Mouse (Mus musculus) E14TG2a.4 (cell line): ENCODE data around the gene Ptprm.

ENCODE experiments used
- H3K27me3 ChIP-seq: 2 replicates; pipeline ENCODE4 v1.6.1; 2014; ENCODE audit warnings: low read length, control low read depth; ENCODE audit not compliant: insufficient read depth
- H3K36me3 ChIP-seq: 2 replicates; pipeline ENCODE4 v1.6.1; 2014; ENCODE audit warnings: low read length, control low read depth; ENCODE audit not compliant: insufficient read depth
- H3K4me1 ChIP-seq: replicated peaks from 2 replicates; pipeline ENCODE4 v1.6.1; 2014; ENCODE audit warnings: low read depth, low read length, control low read depth
- H3K4me3 ChIP-seq: replicated peaks from 2 replicates; pipeline ENCODE4 v1.5.1; 2014; ENCODE audit warnings: mild to moderate bottlenecking, low read length
- H3K9me3 ChIP-seq: 2 replicates; pipeline ENCODE4 v1.6.1; 2014; ENCODE audit warnings: low read length, control low read depth
- CTCF ChIP-seq: conservative IDR thresholded peaks from 2 replicates; pipeline ENCODE4 v1.5.1; 2014; ENCODE audit warnings: low read length
- NANOG ChIP-seq: IDR thresholded peaks from 2 replicates; pipeline ENCODE4 v1.6.1; 2014; ENCODE audit warnings: borderline replicate concordance, low read length, mixed read lengths
- POU5F1 ChIP-seq: IDR thresholded peaks from 2 replicates; pipeline ENCODE4 v1.6.1; 2014; ENCODE audit warnings: low read length, borderline replicate concordance

Ptprm gene

DNA sequence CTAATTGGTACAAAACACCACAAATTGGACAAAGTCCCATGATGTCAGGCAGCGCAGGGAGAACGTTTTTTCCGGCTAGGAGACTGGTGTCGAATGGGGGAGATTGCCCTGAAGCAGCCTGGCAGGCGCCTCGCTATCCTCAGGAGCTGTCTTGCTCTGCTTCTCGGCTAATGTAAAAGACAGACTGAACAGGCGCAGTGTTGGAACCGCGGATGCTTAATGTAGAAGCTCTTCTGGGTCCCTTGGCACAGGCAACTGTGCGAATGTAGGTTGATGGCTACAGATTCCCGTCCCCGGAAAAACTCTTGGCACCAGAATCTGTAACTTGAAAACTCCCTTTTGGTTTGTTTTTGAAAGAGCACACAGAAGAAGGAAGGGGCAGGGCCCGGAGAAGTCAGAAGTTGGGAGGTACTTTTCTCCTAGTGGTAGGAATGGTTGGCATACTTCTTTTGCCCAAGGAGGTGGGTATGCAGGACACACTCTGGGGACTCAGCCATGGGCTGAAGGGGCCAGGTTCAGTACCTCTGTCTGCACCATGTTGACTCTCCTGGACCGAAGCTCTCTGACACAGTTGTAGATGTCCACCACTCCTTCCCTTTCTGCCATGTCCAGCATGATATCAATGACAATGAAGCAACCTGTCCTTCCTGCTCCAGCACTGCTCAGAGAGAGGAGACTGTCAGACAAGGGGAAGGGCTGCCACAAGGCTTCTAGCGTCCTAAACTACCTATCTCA lies 661.1 kb downstream of the Ptprm start:
- H3K4me1 ChIP-seq = no peaks in the 10 kb centered on the region
- no peak for TF ChIP-seq CTCF
- TF ChIP-seq POU5F1 = no peak
- no peak for TF ChIP-seq NANOG
- H3K27me3 ChIP-seq = 0 out of 2 replicates have a peak, but pooled peaks cover 6% of the 10 kb centered on the region
- no peaks in the 10 kb centered on the region for H3K36me3 ChIP-seq
- H3K9me3 ChIP-seq = peaks cover 20% of the 10 kb centered on the region
- H3K4me3 ChIP-seq = no peak overlapping the region

DNA sequence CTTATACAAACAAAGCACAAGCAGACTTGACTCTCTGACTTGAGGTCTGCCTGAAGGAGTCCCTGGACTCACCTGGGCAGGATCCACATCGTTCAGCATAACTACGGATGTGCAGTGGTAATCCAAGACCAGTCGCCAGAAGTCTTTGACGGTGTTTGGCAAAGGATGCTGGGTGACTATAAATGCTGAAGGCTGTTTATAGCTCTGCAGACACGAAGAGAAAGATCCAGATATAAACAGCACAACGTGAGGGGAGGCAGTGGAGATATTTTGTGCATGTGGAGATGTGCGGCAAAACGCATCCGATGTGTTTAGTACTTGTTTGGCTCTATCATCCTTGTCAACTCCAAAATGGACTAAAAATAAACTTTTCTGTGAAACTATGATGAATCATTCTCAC lies 666.1 kb downstream of the Ptprm start:
- TF ChIP-seq NANOG (no peak), CTCF (no peak), POU5F1 (no peak)
- Histone ChIP-seq H3K9me3 (peaks cover 8% of the 10 kb centered on the region), H3K4me1 (peaks cover 4% of the 10 kb centered on the region; the same call in 1 of the 2 replicates), H3K36me3 (no peaks in the 10 kb centered on the region), H3K4me3 (no peak overlapping the region), H3K27me3 (no peaks in the 10 kb centered on the region)

DNA sequence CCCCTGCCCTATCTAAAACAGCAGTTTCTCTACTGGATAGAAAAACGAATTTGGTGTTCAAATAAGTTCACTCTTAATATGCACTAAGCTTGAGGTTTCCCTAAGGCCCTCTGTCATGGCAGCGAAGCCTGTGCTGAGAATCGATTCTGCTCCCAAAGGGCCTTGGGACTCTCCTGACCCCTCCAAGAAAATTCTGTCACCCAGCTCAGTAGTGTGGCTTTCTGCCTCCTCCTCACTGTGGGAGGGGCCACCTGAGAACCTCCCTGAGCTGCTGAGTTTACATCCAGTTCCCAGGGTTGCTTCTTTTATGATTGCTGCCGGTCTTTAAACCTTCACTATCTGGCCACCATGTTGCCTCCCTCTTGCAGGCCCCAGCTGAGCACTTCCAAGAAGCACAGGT lies 666.7 kb downstream of the Ptprm start:
- no peaks in the 10 kb centered on the region for H3K36me3 ChIP-seq
- peaks cover 5% of the 10 kb centered on the region; the same call in 1 of the 2 replicates for H3K4me1 ChIP-seq
- H3K27me3 ChIP-seq = peaks cover 5% of the 10 kb centered on the region
- H3K9me3 ChIP-seq = peaks cover 1% of the 10 kb centered on the region; the same call in 1 of the 2 replicates
- TF ChIP-seq NANOG (no peak), POU5F1 (no peak), CTCF (no peak)
- no peak overlapping the region for H3K4me3 ChIP-seq

DNA sequence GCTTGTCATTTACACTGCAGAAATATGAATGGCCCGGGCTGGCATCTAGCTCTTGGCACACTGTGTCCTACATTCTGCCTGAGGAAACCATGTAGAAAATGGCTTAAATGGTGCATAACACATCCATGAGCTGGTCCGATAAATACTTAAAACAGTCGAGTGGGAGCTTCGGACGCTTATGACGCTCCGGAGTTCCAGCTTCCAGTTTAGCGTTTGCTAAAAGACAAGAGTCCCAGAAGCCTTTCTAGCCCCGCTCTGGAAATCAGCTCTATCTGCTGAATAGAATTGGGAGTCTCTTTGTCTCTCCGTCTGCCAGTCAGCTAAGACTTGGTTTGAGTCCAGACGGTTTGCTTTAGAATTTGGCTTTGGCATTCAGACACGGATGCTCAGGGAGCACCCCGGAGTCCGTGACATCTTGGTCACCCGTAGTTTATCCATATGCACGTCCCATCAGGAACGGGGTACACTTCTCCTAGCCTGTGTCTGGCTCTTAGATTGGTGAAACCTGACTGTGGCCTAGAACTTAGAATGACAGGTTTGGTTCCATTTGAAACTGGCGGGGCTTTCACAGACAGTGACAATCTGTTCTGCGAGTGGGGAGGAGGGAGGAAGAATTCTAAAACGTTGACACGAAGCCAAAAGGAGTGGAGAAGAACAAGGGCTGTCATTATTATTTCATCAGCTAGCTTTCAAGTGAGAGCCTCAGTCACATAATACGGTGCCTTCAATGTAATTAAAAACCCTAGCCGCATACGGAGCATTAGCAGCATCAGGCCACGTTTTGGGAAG lies 667.4 kb downstream of the Ptprm start:
- Histone ChIP-seq H3K27me3 (peaks cover 10% of the 10 kb centered on the region), H3K4me3 (no peak overlapping the region), H3K9me3 (no peaks in the 10 kb centered on the region), H3K36me3 (no peaks in the 10 kb centered on the region), H3K4me1 (peaks cover 5% of the 10 kb centered on the region; the same call in 1 of the 2 replicates)
- TF ChIP-seq POU5F1 = no peak
- TF ChIP-seq NANOG = no peak
- no peak for TF ChIP-seq CTCF

DNA sequence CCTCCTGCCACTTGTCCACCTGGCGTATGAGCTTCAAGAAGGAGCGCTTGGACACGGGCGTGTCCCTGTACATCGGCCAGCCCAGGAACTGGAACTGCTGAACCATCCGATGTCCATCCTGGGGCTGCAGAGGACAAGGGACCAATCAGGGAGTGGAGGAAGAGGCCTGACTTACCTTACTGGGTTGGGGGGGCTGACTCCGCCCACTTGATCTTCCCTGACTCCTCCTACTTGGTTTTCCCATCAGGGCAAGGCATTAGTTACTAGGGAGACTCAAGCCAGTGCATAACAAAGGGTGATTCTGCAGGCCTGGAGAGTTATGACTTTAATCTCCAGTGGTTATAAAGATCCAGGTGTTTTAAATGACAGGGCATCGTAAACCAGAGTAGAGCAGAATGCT lies 670.8 kb downstream of the Ptprm start:
- Histone ChIP-seq H3K9me3 (no peaks in the 10 kb centered on the region), H3K4me1 (peaks cover 5% of the 10 kb centered on the region; the same call in 1 of the 2 replicates), H3K4me3 (peak overlapping the region; percentile 71), H3K27me3 (peaks cover 12% of the 10 kb centered on the region), H3K36me3 (no peaks in the 10 kb centered on the region)
- TF ChIP-seq CTCF (no peak), POU5F1 (peak; percentile 73; the same call in 1 of the 2 replicates), NANOG (no peak)

DNA sequence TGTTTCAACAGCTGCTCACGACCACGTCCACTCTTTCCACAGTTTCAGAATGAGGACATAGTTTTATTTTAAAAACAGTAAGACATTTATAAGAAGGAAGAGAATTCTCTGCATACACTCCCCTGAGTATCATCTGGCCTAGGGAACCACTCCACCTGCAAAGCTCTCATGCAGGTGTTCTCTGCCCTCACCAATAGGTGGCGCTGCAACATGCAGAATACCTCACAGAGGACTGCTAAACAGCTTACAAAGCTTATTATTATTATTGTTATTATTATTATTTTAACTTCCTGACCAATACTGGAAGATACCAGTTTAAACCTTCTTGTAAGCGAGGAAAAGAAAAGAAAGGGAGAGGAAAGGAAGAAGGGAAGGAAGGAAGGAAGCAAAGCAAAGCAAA lies 673.6 kb downstream of the Ptprm start:
- TF ChIP-seq NANOG (no peak), CTCF (peak; percentile 91), POU5F1 (no peak)
- H3K4me1 ChIP-seq = peaks cover 5% of the 10 kb centered on the region; the same call in 1 of the 2 replicates
- no peaks in the 10 kb centered on the region for H3K36me3 ChIP-seq
- H3K27me3 ChIP-seq = peaks cover 12% of the 10 kb centered on the region
- no peak overlapping the region for H3K4me3 ChIP-seq
- no peaks in the 10 kb centered on the region for H3K9me3 ChIP-seq

DNA sequence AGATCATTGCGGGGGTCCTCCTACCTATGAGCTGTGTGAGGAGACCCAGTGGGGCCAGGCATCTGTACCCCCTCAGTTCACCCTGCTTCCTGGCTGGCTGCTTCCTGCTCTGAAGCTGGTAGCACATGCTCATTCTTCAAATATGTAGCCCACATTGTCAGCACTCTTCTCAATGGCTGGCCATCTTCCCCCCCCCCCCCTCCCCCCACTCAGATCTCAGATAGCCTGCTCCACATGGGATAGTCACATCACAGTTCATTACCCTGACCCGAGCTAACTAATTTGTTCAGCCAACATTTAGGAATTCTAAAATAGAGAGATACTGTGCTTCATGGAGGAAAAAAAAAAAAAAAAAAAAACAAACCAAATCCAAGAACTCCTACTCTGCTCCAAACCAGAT lies 679.6 kb downstream of the Ptprm start:
- Histone ChIP-seq H3K9me3 (no peaks in the 10 kb centered on the region), H3K36me3 (no peaks in the 10 kb centered on the region), H3K27me3 (peaks cover 8% of the 10 kb centered on the region), H3K4me3 (no peak overlapping the region), H3K4me1 (0 out of 2 replicates have a peak, but pooled peaks cover 7% of the 10 kb centered on the region)
- TF ChIP-seq NANOG (no peak), POU5F1 (no peak), CTCF (no peak)

DNA sequence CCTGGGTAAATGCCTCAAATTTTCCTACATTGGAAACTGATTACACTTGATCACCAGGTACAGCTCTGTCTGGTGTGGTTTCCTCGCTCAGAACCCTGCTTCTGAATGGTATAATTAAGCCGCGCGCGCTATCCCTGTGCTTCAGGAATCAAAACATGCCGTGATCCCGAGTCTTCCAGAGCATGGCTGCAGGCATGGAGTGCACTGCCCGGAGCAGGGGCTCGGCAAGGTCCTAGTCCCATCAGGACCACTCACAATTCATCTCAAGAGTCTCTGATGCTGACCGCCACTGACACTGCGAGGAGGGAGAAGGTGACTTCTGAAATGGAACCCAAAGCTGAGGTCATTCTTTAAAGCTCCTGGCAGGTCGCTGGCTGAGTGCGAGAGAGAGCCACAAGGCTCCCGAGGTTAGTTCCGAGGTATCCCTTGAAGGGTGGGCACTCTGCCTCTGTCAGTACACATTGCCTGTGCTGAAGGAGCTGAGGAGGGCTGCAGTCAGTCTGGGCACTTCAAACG lies 682.5 kb downstream of the Ptprm start:
- Histone ChIP-seq H3K9me3 (no peaks in the 10 kb centered on the region), H3K27me3 (peaks cover 8% of the 10 kb centered on the region), H3K36me3 (no peaks in the 10 kb centered on the region), H3K4me3 (peak overlapping the region; percentile 32; the same call in 1 of the 2 replicates), H3K4me1 (0 out of 2 replicates have a peak, but pooled peaks cover 7% of the 10 kb centered on the region)
- TF ChIP-seq POU5F1 (no peak), CTCF (no peak), NANOG (no peak)
